Mouse (Mus musculus): ENCODE data around the gene Cilp.
"Not testable (repeated sequence)": the region's sequence is repeated elsewhere in the genome, so short reads cannot be mapped to it uniquely, and the experiment has no call there.

The Cilp gene

DNA sequence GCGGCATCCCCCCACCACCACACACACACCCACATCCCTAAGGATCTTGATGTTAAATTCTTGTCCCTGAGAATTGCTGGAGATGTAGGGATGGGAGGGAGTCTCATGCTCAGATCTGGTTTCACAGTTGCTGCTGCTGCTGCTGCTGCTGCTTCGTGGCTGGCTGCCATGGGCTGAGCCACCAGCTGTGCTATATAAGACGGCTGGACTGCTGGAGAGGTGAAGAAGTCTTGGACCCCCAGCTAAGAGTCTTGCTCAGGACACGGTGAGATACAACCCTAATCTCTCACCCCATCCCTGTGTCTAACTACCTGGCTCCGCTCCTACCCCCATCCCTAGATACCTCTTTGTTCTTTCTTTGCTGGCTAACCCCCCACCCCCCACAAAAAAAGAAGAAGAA, at the start of gene Cilp:
Gene Cilp, plus strand, starts transcription at position 222 of the 400 bp plus-strand sequence.
- DNase-seq (ENCODE audit: extremely low read depth, low read depth, low spot score): no peak

DNA sequence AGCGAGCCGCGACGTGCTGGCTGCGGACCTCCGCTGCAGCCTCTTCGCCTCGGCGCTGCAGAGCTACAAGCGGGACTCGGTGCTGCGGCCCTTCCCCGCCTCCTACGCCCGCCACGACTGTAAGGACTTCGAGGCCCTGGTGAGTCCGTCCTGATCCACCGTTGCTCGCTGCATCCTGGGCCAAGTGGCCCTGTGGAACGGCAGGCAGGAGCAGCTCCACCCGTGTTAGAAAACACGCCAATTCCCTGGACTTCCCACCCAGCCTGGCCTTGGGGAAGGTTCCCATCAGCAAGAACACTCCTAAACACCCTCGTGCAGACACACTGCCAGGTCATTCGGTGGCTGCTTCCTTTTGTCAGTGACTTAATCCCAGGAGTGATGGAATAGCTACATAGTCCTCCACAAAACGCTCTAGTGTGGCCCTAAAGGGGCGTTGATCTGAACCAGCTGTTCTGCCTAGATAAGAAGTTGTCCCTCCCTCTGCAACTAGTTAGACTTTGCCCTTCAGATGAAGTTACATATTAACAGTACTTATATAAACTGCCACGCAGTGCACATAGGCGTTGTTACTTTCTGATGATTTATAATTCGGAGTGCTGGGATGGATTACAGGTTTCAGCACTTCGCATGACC, 49.4 kb upstream of the Cilp start:
- DNase-seq (ENCODE audit: extremely low read depth, low read depth, low spot score): no peak

DNA sequence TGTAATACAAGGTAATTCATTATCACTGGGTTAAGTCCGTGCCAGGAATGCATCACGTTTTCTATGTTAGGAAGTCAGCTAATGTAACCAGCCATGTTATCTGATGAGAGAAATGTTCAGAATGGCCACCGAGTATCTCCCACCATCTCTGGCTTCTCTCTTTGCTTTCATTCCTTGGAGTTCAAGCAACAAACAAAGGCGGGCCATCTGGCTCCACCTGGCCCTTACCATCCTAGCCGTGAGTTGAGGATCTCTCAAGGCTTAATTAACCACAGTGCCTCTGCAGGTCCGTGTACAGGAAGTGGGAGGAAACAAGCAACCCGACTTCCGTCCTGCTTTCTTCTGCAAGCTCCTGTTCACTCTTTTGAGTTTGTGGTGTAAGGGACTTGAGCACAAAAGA, 48.0 kb upstream of the Cilp start:
- DNase-seq (ENCODE audit: extremely low read depth, low read depth, low spot score): no peak

DNA sequence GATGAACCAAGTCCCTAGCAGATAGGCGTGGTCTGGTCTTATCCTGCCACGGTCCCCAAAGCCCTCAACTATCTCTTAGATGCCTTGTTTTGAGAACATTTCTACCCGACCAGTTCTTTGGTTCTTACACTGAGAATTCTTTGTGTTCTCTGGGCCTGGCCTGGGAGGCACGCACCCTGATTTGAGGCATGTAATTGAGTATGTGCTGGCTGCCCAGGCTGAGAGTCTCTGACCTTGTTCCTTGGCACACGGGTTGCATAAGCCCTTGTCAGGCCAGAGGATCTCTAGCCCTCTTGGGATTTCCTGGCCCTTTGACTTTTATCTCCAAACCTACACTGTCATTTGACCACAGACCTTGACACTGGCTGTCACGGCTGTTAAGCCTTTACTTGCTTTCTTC, 47.3 kb upstream of the Cilp start:
- DNase-seq (ENCODE audit: extremely low read depth, low read depth, low spot score): no peak

DNA sequence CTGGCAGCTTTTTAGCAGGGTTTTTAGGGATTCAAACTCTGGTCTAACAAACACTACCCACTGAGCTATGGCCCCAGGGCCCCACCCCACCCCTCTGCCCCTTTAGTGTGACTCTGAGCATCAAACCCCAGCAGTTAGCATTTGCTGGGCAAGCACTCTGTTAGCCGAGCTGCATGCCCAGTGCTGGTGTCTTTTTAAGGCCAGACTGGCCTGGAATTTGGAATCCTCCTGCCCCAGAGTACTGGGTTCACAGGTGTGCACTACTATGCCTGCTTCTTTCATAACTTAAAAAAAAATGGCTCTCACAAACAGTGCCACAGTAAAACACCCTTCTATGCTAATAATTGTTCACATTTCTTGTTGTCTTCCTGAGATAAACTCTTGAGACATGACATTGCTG, 46.1 kb upstream of the Cilp start:
- DNase-seq (ENCODE audit: extremely low read depth, low read depth, low spot score): no peak

DNA sequence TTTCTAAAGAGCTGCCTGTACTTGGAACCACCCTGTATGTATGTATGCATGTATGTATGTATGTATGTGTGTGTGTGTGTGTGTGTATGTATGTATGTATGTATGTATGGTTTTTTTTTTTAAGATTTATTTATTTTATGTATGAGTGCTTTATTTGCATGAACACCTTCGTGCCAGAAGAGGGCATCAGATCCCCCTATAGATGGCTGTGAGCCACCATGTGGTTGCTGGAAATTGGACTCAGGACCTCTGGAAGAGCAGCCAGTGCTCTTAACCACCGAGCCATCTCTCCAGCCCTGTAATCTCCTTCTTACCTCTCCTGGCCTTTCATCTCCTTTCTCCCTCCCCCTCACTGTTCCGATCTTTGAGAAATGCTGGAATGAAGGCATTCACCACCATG, 44.6 kb upstream of the Cilp start:
- not testable (repeated sequence) for DNase-seq (ENCODE audit: extremely low read depth, low read depth, low spot score)

DNA sequence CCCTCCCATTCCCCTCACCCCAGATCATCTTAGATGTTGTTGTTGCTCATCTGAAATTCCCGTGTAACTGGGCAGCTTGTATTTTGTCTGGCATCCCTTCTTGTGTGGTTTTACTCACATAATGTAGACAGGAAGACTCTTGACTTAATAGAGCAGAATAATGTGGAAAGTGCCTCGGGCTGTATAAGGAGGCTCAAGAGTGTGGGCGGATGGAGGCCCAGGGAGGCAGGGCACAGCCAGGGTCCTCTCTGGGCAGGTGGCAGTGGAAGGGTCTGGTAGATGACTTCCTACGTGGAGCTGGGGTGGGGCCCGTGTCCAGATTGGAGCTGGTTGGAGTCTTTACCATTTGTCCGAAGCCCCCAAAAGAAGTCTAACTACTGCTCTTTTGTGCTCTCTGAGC, 41.1 kb upstream of the Cilp start:
- no peak for DNase-seq (ENCODE audit: extremely low read depth, low read depth, low spot score)

DNA sequence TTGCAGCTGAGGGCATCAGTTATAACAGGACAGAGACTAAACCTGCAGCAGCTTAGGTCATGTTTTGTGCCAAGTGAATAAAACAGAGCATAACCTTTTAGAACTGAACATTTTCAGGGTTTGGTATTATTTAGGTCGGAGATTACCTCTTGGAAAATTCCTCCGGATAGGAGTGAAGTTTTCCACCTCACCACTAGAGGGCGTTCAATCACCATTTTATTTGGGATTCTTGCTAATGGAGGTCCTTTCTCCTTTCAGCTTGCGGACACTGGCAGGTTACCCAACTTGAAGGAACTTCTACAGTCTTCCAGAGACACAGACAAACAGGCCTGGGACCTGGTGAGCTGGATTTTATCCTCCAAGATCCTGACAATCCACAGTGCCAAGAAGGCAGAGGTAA, 39.2 kb upstream of the Cilp start:
- no peak for DNase-seq (ENCODE audit: extremely low read depth, low read depth, low spot score)

DNA sequence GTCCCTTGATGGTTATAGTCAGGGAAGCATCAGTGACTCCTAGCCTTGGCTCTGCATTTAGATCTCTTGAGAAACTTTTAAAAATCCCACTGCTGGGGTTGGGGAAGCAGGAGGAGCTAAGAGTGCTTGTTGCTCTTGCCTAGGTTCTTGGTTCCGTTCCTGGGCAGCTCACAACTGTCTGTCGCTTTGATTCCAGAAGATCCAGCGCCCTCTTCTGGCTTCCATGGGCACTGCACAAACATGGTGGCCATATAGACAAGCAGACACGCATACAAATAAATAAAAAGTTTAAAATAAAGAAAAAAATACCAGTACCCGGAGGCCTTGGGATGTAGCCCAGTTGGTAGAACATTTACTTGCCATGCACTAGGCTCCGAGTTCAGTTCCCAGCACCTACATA, 34.7 kb upstream of the Cilp start:
- no peak for DNase-seq (ENCODE audit: extremely low read depth, low read depth, low spot score)

DNA sequence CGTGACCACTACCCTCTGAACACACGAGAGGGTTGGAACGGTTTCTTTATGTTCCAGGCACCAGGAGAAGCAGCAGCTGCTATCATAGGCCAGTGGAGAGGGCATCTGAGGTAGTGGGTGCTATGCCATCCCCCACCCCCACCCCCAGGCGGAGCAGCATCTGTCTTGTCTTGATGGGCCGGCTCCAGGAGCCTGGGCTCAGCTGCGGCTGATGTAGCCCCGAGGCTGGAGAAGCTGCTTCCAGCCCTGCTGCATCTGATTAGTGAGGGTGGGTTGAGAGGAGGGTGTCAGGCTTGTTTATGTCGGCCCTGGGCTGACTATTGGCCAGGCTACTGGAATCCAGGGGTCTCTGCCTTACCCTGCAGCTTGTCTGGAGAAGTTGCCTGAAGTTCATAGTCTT, 33.7 kb upstream of the Cilp start:
- DNase-seq (ENCODE audit: extremely low read depth, low read depth, low spot score): no peak

DNA sequence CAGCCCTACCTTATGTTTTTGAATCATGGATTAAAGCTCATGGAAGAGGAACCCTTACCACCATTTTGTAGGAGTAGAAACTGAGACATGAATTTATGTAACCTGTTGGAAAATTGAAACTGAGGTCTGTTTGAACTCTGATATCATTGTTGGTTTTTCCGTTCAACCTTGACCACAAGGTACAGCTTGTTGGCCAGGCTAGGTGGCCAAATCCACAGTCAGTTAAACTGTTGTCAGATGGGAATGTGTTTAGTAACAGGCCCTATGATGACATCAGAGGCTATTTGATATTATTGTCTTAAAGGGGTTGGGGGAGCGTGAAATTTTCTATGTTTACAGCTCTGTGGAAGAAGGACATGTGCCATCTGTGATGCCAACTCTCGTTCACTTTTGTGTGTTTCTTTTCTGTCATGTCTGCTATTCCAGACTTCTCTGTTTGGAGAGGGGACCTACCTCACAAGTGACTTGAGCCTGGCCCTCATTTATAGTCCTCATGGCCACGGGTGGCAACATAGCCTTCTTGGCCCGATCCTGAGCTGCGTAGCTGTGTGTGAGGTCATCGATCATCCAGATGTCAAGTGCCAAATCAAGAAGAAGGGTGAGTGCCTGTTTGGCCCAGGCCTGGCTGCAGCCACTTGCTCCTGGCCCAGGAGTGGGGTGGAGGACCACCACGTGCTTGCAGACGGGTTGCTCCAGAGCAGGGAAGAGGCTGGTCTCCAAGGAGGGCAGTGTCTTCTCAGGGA, 31.6 kb upstream of the Cilp start:
- no peak for DNase-seq (ENCODE audit: extremely low read depth, low read depth, low spot score)

DNA sequence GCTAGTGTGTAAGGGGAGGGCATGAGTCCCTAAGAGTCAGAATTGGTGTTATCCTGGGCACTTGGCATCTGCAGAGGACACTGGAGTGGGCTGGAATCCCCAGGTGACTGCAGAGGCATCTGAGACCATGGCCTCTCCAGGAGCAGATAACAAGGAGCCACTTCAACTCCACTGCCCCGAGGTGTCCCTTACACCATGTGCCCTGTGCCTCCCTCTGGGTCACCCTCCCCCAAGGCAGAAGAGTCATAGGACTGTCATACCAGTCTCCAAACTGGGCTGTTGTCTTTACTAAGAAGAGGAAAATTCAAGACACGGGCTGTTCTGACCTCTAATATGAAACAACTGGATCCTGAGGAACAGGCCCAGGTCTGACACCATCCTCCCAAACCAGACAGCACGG, 30.2 kb upstream of the Cilp start:
- no peak for DNase-seq (ENCODE audit: extremely low read depth, low read depth, low spot score)

DNA sequence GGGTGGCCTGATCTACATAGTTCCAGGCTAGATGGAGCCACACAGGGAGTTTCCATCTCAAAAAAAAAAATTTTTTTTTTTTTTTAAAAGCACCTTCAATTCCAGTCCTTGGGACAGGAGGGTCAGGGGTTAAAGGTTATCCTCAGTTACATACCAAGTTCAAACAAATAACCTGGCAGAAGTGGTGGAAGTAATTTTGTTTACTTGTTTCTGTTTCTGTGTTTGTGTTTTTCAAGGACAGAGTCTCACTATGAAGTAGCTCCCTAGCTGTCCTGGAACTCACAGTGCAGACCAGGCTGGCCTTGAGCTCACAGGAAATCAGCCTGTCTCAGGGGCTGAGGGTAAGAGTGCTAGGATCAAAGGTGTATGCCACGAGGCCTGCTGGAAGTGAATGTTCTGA, 29.4 kb upstream of the Cilp start:
- no peak for DNase-seq (ENCODE audit: extremely low read depth, low read depth, low spot score)

DNA sequence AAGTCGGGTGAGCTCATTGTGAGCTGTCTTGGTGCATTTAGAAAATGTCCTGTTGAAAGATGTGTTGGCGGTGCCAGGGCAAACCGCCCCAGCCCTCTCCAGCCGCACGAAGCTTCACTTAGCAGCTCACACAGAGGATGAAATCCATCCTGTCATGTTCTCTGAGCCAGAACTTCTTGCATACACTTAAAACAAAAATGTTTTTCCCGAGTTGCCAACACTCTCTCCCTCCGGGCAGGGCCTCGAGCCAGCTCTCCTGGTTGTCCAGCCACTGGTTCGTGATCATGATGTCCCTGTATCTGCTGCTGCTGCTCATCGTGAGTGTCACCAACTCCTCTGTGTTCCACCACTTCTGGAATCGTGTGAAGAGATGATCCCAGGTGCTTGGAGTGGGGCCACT, 27.4 kb upstream of the Cilp start:
- no peak for DNase-seq (ENCODE audit: extremely low read depth, low read depth, low spot score)

DNA sequence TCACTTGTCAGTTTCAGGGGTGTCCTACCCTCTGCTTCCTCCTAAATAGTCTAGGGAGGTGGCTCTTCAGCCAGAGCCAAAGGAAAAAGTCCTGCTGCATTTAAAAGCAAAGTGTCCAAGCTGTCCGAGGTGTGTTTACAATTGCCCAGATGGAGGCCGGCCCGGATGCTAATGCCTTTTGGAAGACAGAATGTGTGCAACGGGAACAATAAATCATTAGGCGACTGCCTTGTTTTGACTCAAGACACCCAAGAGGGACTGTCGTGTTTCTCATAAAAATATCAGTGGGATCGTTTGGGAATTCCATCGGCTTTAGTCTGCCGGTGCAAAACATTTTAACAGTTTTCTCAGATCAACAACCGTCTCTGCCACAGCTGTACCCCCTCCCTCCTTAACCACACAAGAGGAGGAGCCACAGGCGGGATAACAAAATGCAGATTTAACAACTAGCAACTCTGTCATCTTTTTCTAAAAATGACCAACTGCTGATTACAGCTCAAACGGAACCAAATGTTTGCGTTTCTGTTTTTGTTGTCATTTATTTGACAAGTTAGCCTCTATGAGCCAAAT, 26.7 kb upstream of the Cilp start:
- DNase-seq (ENCODE audit: extremely low read depth, low read depth, low spot score): no peak

DNA sequence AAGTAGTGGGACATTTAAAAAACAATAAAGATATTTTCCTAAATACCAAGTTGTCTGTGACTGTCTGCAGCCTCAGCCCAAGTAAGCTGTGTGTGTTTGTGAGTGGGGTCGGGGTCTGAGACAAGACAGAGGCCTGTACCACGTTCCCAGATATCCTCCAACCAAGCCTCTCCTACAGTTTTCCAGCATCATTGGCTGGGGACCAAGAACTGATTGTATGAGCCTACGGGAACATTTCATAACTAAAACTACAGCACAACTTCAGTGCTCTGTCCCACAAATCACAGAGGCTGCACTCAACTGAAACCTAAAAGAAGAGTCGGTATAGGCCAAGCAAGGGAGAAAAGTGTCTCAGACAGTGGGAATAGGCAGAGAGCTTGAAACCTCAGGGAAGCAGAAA, 25.8 kb upstream of the Cilp start:
- no peak for DNase-seq (ENCODE audit: extremely low read depth, low read depth, low spot score)

DNA sequence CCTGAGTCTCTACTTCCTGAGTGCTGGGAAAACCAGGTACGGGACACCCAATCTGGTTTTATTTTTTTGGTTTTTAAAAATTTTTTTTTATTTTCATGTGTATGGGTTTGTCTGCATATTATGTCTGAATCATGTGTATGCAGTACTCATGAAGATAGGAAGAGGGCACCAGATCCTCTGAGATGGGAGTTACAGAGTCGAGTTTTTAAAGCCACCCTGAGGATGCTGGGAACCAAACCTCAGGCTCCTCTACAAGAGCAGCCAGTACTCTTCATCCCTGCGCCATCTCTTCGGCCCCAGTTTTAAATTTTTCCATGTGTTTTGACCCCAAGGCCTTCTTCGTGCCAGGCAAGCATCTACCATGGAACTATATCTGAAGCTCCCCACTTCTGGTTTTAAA, 25.2 kb upstream of the Cilp start:
- DNase-seq (ENCODE audit: extremely low read depth, low read depth, low spot score): no peak

DNA sequence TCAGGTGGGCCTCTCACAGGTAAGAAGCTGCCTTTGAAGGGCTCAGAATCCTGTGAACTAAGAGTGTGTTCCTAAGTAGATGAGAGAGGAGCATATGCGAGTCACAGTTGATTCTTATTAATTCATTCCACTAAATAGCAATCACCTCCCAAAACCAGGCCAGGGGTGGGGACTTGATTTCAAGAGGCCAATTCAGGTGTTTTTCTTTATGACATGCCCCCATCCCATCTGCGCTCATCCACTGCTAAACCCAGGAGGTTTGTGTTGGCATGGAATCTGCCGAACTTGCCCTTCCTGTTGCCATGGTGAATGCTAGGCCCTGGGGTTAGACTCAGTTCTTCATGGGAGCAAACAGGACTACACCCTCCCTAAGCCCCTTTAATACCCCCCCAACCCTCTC, 24.4 kb upstream of the Cilp start:
- DNase-seq (ENCODE audit: extremely low read depth, low read depth, low spot score): no peak

DNA sequence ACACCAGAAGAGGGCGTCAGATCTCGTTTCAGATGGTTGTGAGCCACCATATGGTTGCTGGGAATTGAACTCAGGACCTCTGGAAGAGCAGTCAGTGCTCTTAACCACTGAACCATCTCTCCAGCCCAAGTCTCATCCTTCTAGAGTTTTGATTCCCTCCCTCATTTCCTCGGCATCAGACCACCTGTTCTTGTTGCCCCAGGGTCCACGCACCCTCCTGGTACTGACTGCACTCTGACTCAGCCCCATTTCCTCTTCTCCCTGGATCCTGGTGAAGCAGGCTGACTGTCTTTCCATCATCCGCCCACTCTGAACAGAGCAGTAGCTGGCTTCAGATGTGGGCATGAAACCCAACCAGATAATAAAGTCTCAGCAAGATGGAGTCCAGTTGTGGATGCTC, 23.0 kb upstream of the Cilp start:
- no peak for DNase-seq (ENCODE audit: extremely low read depth, low read depth, low spot score)

DNA sequence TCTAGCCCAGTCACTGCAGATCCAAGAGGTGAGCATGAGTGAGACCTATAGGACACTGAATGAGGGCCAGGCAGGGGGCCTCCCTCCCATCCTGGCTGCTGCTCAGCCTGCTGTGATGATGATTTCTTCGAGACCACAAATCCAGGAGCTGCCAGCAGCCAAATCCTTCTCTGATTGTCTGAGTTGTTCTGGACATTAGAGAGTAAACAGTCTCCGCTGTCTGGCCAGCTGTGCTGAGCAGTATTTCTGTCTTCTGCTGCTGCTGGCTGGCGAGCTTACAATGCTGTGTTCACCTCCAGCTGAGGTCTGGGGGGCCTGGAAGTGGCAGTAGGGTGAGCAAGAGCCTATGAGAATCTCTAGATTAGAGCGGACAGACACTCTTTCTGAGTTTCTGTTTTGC, 21.7 kb upstream of the Cilp start:
- DNase-seq (ENCODE audit: extremely low read depth, low read depth, low spot score): no peak

DNA sequence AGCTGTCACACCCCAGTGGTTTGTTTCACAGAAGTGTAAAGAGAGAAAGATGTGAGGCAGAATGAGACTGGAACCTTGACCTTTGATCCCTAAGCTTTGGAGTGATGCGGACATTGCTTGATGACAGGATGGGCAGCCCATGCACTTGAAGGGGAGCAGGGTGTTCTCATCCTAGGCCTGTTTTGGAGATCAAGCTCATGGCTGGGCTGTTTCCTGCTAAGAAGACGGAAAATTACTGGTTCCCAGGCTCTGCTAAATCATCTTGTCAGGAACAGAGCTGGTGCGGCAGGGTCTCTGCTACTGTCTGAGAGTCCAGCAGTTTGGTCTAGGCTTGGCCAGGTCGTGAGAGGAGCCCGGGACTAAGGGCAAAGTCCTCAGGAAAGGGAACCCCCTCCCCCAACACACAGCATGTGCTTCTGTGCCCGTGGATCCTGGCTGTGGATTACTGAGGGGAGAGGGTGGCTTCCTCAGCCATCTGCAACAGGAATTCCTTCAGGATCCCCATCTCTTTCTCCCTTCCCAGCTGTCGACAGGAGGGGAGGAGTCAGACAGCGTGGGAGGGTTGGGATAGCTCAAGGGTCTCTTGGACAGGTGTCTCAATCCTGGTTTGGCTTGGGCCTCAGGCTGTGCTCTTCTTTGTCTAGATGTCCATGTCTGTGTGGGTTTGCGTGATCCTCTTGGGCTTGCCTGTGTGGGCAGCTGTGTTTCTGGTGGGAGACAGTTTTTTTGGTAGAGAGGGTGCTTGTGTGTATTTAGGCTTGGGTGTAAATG, 20.8 kb upstream of the Cilp start:
- DNase-seq (ENCODE audit: extremely low read depth, low read depth, low spot score): no peak
